Mouse (Mus musculus) lung, adult 2 months (tissue): Measurements from ENCODE around the gene Igsf21.

Experiments
- CTCF ChIP-seq: fragments of 200-500 bp; IDR thresholded peaks from 2 replicates; pipeline ENCODE4 v1.5.1; 2011; ENCODE audit warnings: mild to moderate bottlenecking, low read length, control low read depth; ENCODE audit not compliant: insufficient read depth
- POLR2A ChIP-seq: fragments of 200-500 bp; IDR thresholded peaks from 2 replicates; pipeline ENCODE4 v1.6.1; 2011; ENCODE audit warnings: low read depth, mild to moderate bottlenecking, control low read depth, low read length, borderline replicate concordance; ENCODE audit errors: extremely low read depth

GRCm38 (mm10) chr4:139986913-139987312 lies 259.7 kb downstream of the Igsf21 start:
- TF ChIP-seq CTCF: no peak
- TF ChIP-seq POLR2A: no peak
